Mouse (Mus musculus) kidney, adult 11 months (tissue): ENCODE data around the gene Acoxl.
A peak's percentile ranks its signal among the peaks of the same experiment; 100 is the strongest.

Source experiments
- DNase-seq: peaks from one replicate; pipeline ENCODE4 v3.0.0; 2022

The Acoxl gene

GRCm38 (mm10) chr2:128038259-128038890 lies 199.7 kb downstream of the Acoxl start:
- DNase-seq: no peak

- no peak for DNase-seq
Observed at GRCm38 (mm10) chr2:128041066-128041750, 202.5 kb downstream of the Acoxl start.

DNA sequence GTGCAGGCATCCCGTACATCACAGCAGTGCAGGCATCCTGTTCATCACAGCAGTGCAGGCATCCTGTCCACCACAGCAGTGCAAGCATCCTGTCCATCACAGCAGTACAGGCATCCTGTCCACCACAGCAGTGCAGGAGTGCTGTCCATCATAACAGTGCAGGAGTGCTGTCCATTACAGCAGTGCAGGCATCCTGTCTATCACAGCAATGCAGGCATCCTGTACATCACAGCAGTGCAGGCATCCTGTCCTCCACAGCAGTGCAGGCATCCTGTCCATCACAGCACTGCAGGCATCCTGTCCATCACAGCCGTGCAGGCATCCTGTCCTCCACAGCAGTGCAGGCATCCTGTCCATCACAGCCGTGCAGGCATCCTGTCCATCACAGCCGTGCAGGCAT lies 207.8 kb downstream of the Acoxl start:
- DNase-seq: no peak

DNA sequence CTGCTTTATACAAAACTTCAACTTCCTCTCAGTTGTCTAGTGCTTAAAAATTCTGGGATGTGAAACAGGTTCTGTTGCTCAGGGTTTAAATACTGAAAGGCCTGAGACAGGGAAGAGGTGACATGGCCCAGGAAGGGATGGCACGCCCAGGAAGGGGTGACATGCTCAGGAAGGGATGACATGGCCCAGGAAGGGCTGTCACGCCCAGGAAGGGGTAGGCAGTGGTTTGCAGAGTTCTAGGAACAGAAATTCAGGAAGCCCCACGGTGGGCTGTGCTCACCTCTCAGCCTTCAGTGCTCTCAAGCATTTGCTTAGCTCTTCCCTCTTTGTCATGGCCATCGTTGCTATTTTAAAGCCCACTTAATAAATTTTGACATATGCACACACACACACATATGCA lies 216.2 kb downstream of the Acoxl start:
- DNase-seq: no peak

- no peak for DNase-seq
Observed at GRCm38 (mm10) chr2:128057872-128058271, 219.2 kb downstream of the Acoxl start.

- DNase-seq: no peak
Observed at GRCm38 (mm10) chr2:128058627-128059026, 220.0 kb downstream of the Acoxl start.

- no peak for DNase-seq
Observed at GRCm38 (mm10) chr2:128060213-128060612, 221.5 kb downstream of the Acoxl start.

GRCm38 (mm10) chr2:128060680-128061287 lies 222.1 kb downstream of the Acoxl start:
- DNase-seq: no peak

DNA sequence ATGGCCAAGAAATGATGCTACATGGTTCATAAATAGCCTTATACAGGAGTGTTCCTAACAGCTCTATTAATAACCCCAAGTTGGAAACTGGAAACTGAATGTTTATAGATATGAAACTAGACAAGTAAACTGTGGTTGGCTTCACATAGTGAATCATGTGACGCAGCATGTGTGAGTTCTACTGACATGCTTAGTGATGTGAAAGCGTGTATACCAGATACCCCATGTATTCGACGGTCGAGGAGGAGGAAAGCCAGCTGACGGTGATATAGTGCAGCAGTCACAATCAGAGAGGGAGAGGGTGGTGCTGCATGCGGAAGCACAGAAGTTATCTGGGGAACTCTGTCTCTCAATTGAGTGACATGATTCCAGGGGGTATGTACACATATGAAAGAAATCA lies 222.8 kb downstream of the Acoxl start:
- DNase-seq: no peak

DNA sequence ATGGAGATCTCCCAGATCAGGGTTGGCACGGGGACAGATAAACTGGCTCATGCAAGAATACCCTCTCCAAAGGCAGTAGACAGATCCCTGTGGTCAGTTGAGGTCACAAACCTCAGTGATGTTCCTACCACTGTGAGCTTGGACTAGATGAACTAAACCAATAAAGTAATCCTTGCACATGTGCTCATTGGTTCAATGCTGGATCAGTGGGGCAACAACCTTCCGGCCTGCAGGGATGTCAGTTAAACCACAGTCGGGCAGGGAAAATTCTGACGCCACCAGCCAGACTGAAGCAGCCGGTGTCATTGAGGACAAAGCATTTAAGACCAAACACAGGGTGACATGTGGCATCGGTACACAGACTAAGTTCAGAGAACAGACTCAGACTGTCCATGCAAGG lies 224.1 kb downstream of the Acoxl start:
- no peak for DNase-seq

GRCm38 (mm10) chr2:128065013-128065412 lies 226.3 kb downstream of the Acoxl start:
- DNase-seq: no peak

GRCm38 (mm10) chr2:128065576-128065975 lies 226.9 kb downstream of the Acoxl start:
- DNase-seq: no peak

DNA sequence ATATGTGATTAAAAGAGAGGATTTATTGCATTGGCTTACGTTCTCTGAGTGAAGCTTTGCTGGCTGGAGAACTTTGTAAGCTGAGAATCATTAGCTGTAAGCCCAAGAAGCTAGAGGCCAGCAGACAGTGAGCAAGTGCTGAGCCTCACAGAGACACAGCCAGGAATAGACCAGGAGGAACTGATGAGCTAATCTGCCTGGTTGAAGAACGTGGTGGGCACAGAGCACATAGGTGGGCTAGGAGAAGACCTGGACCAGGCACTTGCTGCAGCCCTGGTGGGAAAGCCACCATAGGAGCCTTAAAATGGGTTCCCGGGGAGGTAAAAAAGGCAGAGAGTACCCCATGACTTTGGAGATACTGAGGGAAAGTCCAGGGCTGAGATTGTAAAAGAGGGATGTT lies 228.5 kb downstream of the Acoxl start:
- DNase-seq: no peak

- no peak for DNase-seq
Observed at GRCm38 (mm10) chr2:128067596-128067995, 228.9 kb downstream of the Acoxl start.

- DNase-seq: no peak
Observed at GRCm38 (mm10) chr2:128068176-128068575, 229.5 kb downstream of the Acoxl start.

- no peak for DNase-seq
Observed at GRCm38 (mm10) chr2:128069025-128069424, 230.3 kb downstream of the Acoxl start.

GRCm38 (mm10) chr2:128071791-128072190 lies 233.1 kb downstream of the Acoxl start:
- peak; percentile 11 for DNase-seq

DNA sequence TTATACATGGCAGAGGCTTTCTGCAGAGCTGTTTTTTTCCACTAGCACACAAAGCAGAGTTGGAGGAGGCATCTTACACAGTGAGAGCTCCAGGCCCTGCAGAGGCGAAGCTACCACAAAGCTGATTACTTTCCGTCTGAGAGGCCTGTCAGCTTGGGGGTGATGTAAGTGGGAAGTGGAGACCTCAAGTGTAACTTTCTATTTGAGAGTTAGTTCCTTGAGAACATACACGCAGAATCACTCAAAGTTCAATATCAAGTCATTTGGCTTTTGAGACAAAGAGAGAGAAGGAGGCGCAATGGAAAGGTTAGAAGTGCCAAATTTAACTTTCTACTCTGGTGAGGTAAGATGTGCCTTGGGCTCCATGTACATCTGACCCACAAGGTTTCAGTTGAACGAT lies 234.3 kb downstream of the Acoxl start:
- no peak for DNase-seq

- no peak for DNase-seq
Observed at GRCm38 (mm10) chr2:128073603-128074002, 234.9 kb downstream of the Acoxl start.

- no peak for DNase-seq
Observed at GRCm38 (mm10) chr2:128076936-128077335, 238.3 kb downstream of the Acoxl start.

DNA sequence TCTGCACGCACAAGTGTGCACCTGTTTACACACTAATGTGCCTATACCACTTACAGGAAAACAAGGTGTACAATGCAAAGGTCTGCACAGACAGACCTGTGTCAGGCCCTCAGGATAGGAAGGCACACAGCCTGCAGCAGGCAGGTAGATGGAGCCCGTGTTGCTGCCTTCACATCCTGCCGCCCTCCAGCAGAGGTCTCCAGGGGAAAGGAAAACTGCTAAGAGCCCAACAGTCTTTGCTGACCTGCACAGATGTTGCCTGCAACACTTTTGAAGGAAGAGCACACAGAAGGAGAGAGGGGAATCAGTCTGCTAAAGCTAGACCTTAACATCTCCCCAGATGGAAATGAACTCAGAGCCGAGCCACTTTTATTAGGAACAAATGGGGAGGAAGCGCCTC lies 240.2 kb downstream of the Acoxl start:
- DNase-seq: peak; percentile 13

GRCm38 (mm10) chr2:128079316-128079715 lies 240.6 kb downstream of the Acoxl start:
- DNase-seq: no peak

DNA sequence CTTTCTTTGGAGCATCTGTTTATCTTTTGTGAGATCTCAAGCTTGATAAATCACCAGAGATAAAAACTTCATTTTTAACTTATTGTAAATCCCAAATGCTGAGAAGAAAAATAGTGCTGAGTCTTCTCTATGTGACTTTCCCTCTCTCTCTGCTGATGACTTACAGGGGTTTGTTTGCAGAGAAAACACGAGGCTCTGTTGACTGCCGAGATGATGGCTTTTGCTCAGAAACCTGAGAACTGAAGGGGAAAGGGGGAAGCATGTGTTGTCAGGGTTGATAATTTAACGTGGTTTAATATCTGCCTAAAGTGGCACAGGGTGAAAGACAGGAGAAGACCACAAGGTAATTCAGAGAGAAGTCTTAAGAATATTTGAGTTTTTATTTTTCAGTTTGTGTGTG lies 245.2 kb downstream of the Acoxl start:
- DNase-seq: no peak

DNA sequence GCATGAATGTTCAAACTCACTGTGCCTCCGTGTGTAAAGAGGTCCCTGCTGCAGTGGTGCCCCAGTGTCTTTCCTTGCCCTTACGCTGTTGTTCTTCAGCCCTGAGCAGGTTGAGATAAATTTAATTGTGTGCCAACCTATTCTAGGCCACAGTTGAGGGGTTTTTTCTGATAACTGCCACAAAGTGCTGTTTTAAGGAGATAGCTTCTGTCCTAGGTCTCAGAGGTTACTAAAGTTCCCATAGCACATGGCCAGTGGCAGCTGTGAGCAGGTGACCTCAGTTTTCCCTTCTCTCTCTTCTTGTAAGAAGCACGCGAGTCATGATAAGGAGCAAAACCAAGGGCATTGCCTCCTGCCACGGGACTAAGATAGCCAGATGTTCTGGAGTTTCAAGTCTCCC lies 245.9 kb downstream of the Acoxl start:
- DNase-seq: no peak
